Mouse (Mus musculus) 3T3-L1 (cell line): ENCODE results near the gene Gm21964.

Experiments used
- DNase-seq: peaks from one replicate; pipeline ENCODE4 v3.0.0-alpha.2; 2015; ENCODE audit warnings: low read depth, low spot score

Gm21964 gene

DNA sequence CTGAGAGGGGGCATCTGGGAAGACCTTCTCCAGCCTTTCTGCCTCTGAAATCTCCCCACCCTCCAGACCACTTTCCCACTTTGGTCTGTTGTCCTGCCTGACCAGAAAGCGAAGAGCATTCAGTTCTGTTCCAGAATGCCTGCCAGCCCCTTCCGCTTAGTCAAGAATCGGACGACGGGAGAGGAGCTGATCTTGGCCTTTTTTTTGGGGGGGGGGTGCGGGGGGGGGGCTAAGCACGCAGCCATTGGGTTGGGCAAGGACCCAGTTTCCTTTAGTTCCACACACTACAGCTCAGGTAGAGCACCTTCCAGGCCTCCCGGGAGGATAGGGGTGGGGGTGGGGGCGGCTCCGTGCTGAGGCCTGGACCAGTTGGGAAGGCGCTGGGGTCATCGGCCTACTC lies at the start of gene Gm21964:
TSS of gene Gm21964 (plus strand) at position 301 of the 400 bp plus-strand sequence.
- DNase-seq, result no peak

DNA sequence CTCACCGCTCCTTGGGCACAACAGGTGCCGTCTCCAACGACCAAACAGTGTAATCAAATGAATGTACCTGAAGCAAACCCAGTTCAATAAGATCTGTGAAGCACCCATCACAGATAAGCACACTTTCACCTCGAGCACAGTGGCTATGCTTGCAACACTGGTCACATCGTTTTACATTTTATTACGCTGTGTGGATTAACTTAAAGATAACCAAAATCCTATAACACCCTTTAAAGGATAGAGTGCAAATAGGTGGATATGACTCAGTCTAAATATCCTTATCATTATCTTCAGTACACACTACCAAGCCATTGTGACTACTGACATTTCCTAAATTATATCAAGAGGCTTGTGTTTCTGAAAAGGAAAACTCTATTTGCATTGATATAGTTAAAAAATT lies 49.8 kb upstream of the Gm21964 start:
- DNase-seq, result no peak

DNA sequence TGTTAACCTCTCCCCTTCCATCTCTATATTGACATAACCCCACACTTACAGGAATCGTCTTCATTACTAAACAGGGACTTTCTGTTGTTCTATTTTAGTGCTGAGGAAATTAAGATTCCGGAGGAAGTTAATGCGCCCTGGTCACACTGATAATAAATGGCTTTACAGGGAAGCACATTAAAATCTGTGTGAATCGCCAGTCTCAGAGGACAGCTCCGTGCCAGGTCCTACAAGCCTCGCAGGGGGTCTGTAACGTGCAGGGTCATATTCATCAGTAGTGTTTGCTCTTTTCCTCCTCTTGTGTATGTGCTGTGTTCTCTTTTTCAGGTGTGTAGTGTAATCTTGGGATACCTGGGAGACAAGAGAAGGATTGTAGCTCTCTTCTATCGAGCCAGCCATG lies 42.8 kb upstream of the Gm21964 start:
- no peak for DNase-seq

DNA sequence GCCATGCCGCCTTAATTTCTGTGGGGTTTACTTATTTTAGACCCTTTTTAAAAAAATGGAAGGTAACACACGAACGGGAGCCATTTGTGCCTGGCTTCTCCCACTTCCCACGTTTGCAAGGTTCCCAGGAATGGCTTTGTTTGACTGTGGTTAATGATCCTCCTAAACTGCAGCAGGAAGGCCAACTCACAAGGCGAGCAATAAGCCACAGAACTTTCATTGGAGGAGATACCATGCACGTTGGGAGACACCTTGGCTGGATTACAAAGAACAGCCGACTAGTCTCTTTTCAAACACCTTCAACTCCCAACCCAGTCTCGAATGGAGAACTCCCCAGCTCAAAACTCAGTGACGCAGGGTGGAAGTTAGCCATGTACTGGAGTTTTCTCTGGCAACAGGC lies 36.8 kb upstream of the Gm21964 start:
- no peak for DNase-seq

DNA sequence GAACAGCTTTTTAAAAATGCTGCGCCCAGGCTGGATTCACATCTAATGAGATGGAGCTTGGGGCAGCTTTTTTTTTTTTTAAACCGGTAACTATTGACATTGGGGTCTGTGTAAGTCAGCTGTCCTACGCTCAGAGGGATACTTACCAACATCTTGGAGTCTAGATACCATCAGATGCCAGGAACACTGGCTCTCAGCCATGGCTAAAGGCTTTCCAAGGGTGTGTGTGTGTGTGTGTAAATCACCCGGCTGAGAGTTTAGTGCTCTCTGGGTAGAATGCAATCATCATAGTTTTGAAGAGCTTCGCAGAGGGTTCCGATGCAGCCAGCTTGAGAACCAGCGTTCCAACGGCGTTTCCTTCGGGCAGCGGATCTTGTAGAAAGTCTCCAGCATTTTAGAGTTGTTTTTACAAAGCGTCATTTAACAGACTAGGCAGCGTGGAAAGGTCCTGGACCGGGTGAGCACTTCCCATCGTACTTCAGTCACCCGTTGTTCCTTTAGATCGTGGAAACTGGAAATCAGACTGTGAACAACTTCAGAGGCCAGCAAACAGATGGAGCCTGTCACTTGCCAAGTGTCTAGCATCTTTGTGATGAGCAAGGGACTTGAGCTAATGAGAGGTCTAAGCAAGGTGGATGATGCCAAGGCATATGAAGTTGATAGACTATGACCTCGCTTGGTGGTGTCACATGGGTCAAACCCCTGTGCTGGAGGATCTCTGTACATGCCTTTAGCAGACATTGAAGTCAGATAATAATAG lies 36.2 kb upstream of the Gm21964 start:
- no peak for DNase-seq

DNA sequence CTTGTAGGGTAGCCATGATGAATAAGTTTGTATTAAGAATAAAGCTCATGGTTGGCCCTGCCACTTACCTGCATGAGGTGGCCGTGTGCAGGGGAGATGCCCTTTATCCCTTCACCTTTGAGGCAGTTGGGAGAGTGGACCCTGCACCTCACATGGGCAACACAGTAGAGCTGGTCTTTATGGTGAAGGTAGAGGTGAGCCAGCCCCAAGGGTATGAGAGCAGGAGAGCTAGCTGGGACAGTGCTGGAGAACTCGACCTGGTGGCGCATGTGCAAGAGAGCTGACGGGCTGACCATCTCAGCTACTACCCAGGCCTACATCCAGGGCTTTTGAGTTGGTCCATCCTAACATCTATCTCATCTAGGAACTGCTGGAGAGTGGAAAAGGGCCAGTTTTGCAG lies 35.3 kb upstream of the Gm21964 start:
- no peak for DNase-seq

DNA sequence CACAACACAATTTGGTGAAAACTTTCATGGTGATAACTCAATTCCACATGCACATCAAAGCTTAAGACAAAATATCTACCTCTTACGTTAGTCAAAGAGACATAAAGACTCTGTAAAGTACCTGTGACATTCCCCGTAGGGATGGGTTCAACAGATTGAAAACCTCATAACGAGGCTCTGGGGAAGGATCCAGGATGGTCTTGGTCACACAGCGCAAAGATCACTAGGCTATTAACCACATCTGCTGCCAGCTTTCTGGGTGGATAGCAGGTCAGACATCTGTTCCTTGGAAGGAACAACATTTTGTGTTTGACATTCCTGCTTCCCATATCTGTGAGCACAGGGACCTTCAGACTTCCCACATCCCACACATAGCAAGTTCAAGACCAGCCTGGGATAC lies 31.3 kb upstream of the Gm21964 start:
- DNase-seq, result no peak

DNA sequence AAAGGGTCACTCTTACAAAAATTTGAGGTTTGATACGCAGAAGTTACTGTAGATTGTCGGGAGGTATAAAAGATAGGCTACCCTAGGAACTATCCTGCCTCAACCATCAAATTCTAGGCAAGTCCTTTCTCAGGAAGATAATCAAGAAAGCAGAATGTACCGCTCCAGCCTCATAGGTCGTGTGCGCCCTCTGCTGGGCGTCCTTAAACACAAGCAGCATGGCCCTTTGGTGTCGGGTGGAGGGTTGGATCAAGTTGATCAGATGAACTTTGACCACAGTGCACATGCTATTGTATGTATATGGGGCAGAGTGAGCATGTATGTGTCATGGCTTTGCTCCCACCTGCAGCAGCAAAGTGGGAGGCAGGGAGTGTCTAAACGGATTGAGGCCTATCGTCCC lies 29.4 kb upstream of the Gm21964 start:
- DNase-seq, result peak; percentile 81

DNA sequence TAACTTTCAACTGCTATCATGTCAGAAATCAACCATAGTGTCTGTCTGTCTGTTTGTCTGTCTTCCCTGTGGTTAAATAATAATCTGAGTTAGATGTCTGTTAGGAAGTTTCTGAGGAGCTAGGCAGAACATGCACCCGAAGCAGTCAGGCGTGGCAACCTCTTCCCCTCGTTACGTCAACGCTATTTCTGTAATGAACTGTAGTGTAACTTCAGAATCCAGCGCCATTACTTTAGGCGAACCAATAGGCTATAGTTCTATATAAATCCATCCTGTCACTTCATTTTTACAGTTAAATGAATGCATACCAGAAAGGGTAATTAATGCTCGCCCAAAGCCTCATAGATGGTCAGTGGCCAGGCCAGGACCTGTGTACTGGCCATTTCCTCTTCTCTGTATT lies 26.5 kb upstream of the Gm21964 start:
- DNase-seq, result no peak

DNA sequence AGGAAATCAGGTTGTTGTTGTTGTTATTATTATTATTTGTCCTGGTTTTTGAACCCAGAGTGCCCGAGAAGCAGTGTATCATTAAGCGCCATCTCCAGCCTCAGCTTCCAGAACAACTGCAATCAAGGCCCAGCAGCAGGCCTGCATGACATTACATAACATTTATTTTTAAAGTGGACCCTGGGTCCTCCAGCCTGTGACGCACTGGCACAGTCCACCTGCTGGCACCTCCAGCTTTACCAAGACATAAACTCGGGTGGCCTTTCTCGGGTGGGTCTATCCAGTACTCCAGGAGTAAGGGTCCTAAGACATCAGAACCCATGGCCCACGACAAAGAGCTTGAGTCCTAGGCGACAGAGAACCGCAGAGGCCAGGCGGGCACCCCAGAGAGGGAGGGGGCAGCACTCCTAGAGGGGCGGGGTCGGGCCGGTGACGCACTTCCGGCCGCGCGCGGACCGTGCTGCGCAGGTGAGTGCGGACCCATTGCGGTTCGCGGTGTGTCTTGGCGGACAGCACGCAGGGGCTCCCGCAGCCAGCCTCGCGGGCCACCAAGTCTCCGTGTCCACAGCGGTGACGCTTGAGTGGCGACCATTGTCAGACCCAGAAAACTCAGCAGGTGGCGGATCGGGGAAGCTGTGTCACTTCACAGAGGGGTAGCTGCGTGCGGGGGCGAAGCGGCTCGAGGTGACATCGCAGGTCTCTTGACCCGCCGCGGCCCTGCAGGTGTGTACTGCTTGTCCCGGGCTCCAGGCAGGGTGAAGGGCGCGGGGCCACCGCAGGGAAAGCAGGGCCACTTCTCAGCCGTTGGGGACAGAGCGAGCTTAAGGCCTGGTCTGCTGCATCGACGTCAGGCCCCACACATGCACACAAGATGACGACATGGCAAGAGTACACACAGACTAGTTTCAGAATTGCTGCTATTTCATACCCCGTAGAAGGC lies 21.5 kb upstream of the Gm21964 start, which contains the start of gene Zfp612:
TSS of gene Zfp612 (plus strand) at position 465 of the 940 bp plus-strand sequence.
- no peak for DNase-seq

DNA sequence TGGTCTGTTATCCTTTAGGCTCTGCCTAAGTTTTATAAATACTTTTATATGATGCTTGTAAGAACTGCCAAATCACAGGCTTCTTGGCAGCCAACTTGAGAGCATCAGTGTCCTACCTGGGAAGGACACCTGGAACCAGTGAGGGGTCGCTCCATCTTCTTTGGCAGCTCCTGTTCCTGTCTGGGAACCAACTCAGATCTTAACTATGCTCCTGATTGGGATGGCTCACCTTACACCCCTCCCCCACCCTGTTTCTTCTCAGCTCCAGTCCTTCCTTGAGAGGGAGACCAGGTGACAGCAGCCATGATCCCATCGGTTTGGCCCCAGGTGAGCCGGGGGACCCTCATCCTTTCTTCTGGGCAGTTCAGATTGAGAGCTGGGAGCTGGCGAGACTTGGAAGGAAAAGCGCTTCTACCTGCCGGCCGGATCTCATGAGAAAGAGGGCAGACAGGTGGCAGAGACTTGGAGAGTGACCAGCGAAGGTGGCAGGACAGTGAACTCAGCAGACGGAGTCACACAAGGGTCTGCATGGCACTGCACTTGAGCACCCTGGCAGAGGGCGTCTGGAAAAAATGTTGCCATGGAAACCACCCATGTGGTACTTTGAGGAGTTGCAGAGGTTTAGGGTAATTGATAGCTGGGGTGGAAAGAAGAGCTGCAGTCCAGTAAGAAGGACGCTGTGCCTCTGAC lies 18.4 kb upstream of the Gm21964 start:
- no peak for DNase-seq

DNA sequence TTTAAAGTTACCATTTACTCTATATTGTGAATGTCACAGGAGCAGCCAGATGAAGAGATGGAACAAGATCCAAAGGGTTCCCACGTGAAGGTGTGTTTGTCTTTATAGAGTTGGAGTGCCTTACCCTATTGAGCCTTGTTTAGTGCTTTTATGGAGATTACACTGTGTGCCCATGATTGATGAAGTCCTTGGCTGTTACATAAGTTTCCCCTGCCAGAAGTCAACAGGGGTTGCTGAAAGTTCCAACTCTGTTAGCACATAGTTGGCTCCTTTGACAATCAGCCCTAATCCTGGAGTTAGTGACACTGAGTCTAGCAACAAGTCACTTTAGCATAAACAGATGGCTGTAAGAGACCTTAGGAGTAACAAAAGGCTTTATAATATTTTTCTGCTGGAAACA lies 9.1 kb upstream of the Gm21964 start:
- no peak for DNase-seq

DNA sequence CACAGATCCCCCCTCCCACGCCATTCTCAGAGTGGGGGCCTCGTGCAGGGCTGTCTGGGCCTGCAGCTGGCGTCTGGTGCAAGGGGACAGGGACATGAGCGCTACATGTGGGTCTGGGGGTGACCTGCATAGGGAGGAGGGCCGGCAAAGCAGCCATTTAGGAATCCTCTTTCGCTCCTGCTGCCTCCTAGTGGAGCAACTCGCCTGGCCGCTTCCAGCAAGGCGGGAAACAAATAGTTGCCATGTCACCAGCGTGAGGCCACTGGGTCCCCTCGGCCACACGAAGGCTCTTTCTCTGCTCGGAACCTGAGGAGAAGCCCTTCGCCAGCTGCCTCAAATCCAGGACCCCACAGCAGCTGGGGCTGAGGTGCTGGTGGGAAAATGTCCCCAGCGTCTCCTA lies 669 bp downstream of the Gm21964 start:
- no peak for DNase-seq

DNA sequence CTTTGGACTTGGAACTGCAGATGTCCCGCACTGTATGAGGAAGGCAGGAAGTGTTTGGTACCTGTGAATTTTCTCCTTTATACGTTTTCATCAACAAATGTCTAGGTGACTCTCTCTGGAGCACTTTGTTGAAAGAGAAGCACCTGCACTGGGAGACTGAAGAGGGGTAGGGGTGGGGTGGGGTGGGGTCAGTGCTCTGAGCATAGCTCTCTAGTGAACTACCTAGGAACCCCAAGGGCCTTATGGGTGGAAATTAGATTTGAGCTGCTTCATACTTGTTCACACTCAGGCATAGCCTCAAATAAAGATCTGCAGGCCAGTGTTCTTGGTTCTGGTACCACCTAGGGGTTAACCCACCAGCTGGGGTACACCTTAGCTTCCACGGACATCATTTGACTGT lies 1.6 kb downstream of the Gm21964 start, which contains the start of gene Gm17720:
TSS of gene Gm17720 (minus strand) at position 101 of the 400 bp plus-strand sequence.
- no peak for DNase-seq

DNA sequence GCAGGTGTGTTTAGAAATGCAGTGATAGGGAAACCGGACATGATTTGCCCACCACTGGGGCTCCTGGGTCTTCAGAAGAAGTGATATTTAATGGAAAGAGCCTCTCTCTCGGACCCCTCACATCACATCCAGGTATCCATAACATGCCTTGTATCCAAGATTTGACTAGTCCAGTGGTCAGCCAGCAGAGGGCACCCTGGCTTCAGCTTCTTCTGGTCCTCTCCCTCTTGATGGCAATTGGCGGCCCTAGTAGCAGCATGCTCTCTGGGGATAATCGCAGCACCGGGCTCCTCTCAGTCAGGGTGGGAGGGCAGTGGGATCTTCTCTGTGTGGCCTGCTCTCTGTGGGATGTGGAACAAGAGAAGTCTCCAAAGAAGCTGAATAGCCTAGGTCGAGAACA lies 18.7 kb downstream of the Gm21964 start:
- peak; percentile 48 for DNase-seq

DNA sequence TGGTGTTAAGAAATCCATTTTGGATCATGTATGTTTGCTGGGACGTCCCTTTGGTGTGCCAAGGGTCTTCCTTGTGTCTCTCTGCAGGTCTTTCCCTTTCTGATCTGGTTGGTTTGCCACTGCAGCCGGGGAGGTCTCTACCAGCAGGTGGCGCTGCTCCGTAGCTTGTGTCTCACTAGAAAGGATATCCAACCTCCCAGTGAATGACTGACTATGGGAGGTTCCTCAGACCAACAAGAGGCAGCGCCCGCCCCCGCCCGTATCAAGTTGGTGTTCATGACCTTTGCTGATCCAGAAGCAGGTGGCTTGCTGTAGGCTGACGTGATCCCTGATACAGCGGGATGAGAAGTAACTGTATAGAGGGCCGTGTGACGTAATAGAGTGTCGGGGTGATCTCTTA lies 29.5 kb downstream of the Gm21964 start:
- DNase-seq, result peak; percentile 78

DNA sequence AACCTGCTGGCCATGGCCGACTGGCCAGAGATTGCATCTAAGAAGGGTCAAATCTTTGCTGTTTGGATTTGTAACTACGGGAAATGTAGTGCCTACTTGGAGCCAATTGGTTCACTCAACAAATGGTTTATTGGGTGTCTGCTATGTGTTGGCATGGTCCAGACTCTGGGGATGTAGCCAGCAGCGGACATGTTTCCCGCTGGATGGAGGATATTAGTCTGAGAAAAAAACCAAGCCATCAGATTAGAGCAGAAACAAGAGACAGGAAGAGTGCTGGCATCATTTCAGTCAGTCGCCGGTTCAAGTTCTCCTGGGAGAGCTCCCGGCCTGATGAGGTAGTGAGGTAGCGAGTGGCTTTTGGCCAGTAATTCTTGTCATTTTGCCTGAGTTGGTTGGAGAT lies 33.2 kb downstream of the Gm21964 start:
- DNase-seq, result no peak

DNA sequence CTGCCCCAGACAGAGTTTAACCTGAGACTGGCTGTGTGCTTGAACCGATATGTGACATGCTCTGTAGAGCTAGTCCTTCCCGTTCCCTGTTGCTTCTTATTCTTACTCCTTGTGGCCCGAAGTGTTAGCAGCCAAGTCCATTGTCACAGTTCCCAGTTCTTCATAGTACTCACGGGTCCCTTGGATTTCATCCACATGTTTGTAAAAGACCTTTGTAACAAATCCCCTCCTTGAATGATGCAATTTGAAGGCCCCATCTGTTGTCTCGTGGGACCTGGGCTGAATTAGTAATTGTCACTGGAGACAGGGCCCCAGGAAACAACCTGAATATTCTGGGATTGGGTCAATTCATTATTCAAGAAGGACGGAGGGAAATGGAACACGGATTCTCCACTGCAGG lies 34.5 kb downstream of the Gm21964 start:
- DNase-seq, result no peak

DNA sequence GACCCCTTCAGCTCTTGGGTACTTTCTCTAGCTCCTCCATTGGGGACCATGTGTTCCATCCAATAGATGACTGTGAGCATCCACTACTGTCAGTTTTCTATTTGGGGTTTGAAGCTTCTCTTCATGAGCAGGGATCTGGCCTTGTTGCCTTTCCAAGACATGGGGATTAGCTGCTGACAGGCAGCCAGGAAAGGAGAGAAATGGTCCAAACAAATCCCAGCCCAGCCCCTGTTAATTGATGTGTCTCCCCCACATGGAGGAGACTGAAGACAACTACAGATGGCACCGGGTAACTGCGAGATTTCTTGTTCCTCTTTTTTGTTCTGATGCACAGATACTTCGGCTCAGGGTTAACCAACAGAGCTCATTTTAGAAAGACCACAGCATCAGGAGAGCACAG lies 39.1 kb downstream of the Gm21964 start:
- no peak for DNase-seq

DNA sequence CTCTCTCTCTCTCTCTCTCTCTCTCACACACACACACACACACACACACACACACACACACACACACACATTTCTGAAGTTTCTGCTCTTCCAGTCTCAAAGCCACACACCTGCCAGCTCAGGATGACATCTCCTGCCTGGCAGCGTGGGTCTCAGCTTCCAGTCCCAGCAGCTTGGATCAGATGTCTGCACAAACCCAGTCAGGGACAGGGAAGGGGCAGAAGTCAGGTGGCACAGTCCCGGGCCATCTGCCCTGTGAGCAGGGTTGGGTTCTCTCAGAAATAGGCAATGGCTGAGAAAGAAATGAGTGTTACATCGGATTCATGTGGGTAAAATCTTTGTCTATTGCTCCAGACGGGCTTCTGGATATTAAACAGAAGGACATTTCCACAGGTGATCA lies 39.8 kb downstream of the Gm21964 start:
- DNase-seq, result no peak

DNA sequence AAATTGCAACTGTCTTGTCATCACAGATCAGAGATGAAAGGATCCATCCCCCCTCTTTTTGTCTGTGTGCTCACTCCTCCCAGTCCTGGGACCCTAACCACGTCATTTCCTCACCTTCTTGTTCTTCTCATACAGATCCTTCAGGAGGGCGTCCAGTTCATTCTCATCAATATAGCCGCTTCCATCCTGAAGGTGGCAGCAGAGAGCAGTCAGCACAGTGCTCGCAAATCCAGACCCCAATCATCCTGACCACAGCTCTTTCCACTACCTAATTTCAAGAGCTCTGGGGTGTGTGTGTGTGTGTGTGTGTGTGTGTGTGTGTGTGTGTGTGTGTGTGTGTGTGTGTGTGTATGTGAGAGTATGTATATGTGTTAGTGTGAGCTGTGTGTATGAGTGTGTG lies 44.5 kb downstream of the Gm21964 start:
- peak; percentile 76 for DNase-seq

DNA sequence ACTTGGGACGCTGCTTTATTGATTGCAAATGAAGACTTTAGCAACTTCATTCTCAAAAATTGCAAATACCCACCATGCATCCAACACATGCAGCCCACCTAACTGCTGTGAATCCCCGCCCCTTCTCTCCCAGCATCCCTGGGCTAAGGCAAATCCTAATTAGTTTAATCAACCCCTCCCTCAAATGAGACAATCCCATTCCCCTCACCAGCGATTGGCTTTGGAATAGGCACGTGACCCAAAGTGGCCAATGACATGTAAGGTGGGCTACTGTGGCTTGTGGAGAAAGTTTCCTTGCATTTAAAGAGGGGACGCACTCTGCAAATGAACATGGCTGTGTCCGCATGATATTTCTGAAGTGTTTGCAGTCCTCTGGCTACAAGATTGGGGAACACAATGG lies 51.9 kb downstream of the Gm21964 start:
- DNase-seq, result no peak
